Mouse (Mus musculus): ENCODE data around the gene Pla2g2f. TPM values are rescaled to one million over a fixed set of nuclear protein-coding genes. Genes with fewer than 3 reads are reported as not detected.

Pla2g2f gene
- polyA plus RNA-seq, 1 experiment from 2014 or later = not detected

- Histone ChIP-seq H3K9me3 (ENCODE audit: low read depth, low read length) (no peaks in the 10 kb centered on the region), H3K36me3 (ENCODE audit: insufficient read depth) (no peaks in the 10 kb centered on the region), H3K4me1 (ENCODE audit: insufficient read depth) (peaks cover 6% of the 10 kb centered on the region; the same call in 1 of the 2 replicates), H3K4me2 (no peak overlapping the region), H3K4me3 (ENCODE audit: low read depth, low read length) (no peak overlapping the region), H3K27me3 (ENCODE audit: insufficient read depth, low read length) (no peaks in the 10 kb centered on the region), H3K9ac (no peak overlapping the region), H3K27ac (ENCODE audit: low read depth) (no peak overlapping the region)
- ATAC-seq (ENCODE audit: insufficient read depth) (no peak), DNase-seq (peak; percentile 17)
- no peak for TF ChIP-seq CTCF (IDR thresholded peaks at IDR 0.05; ENCODE audit: low read depth)
- 46% methylated on average over 7 of the region's 7 CpGs for WGBS
These were observed 23.3 kb downstream of the Pla2g2f start for GRCm38 (mm10) chr4:138734105-138734504.

DNA sequence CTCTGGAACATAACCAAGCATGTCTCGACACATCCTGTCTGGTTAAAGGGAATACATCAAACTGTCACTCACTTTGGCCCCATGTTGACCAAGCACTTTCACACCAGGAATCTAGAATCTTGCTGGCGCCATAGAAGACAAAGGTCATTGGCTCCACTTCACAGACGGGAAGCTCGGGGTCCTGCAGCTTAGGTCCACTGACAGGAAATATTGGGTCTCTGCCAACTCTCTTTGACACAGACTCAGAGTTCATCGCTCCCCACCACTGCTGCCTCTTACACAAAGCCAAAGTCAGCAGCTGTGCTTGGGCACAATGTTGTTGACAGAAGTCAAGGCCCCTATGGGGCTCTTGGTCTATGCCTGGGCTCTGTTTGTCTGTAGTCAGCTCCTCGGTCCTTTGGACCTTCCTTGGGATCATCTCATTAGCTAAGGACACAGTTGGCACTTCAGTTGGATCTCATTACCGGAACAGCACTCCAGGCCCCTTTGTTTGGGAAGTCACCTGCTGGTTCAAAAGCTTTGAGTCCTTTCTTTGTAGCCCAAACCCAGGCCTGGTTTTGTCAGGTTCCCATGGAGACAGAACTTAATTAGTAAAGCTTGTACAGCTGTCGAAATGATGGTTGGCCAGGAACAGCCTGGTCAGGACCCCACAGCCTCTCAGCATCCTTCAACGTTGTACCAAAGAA lies 28.3 kb downstream of the Pla2g2f start:
- Histone ChIP-seq H3K27me3 (ENCODE audit: insufficient read depth, low read length) (no peaks in the 10 kb centered on the region), H3K9ac (no peak overlapping the region), H3K4me2 (no peak overlapping the region), H3K27ac (ENCODE audit: low read depth) (no peak overlapping the region), H3K4me3 (ENCODE audit: low read depth, low read length) (no peak overlapping the region), H3K36me3 (ENCODE audit: insufficient read depth) (no peaks in the 10 kb centered on the region), H3K4me1 (ENCODE audit: insufficient read depth) (peaks cover 18% of the 10 kb centered on the region), H3K9me3 (ENCODE audit: low read depth, low read length) (no peaks in the 10 kb centered on the region)
- no peak for TF ChIP-seq CTCF (IDR thresholded peaks at IDR 0.05; ENCODE audit: low read depth)
- WGBS = 26% methylated on average over 9 of the region's 9 CpGs
- peak; percentile 93 for DNase-seq
- peak; percentile 80 for ATAC-seq (ENCODE audit: insufficient read depth)

DNA sequence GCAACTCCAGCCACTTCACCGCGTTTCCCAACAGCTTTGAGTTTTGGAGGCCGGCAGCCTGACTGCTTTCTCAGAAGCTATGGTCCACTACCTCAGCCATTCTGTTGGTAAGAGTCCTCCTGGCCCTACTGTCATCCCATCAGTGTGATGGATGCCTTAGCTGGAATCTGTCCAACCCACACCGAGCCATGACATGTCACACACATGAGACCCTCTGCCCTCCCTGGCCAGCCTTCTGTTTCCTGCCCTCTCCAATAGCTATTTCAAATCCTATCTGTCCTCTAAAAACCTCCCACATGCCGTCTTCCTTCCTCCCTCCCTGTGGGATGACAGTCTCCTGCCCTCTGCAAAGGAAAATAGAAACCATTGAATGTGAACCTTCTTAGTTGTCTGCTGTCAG lies 31.7 kb downstream of the Pla2g2f start:
- DNase-seq (peak; percentile 51), ATAC-seq (ENCODE audit: insufficient read depth) (no peak)
- no peaks in the 10 kb centered on the region for H3K9me3 ChIP-seq (ENCODE audit: low read depth, low read length)
- peaks cover 18% of the 10 kb centered on the region for H3K4me1 ChIP-seq (ENCODE audit: insufficient read depth)
- 60% methylated on average over 5 of the region's 5 CpGs for WGBS
- H3K4me3 ChIP-seq (ENCODE audit: low read depth, low read length) = no peak overlapping the region
- H3K27me3 ChIP-seq (ENCODE audit: insufficient read depth, low read length) = no peaks in the 10 kb centered on the region
- no peaks in the 10 kb centered on the region for H3K36me3 ChIP-seq (ENCODE audit: insufficient read depth)
- no peak overlapping the region for H3K4me2 ChIP-seq
- no peak overlapping the region for H3K9ac ChIP-seq
- TF ChIP-seq CTCF (IDR thresholded peaks at IDR 0.05; ENCODE audit: low read depth) = no peak
- H3K27ac ChIP-seq (ENCODE audit: low read depth) = peak overlapping the region; percentile 9; the same call in 1 of the 2 replicates

DNA sequence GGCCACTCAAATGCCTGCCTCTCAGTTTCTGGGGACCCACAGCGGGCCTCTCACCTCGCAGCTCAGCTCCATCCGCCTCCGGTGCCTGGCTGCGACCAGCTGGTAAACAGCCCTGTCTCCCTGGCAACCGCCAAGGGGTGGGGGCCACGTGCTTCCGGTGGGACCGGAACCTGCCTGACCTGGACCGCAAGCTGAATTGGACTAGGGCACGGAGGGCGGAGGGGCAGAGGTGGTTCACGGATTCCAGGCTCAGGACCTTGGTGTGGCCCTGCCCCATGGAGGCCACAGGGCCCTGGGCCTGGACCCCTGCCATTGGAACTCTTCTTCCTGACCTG lies 32.3 kb downstream of the Pla2g2f start:
- Histone ChIP-seq H3K9me3 (ENCODE audit: low read depth, low read length) (no peaks in the 10 kb centered on the region), H3K4me3 (ENCODE audit: low read depth, low read length) (peak overlapping the region; percentile 15), H3K27me3 (ENCODE audit: insufficient read depth, low read length) (no peaks in the 10 kb centered on the region), H3K4me1 (ENCODE audit: insufficient read depth) (peaks cover 18% of the 10 kb centered on the region), H3K9ac (peak overlapping the region; percentile 28; the same call in 1 of the 2 replicates), H3K27ac (ENCODE audit: low read depth) (peak overlapping the region; percentile 18; the same call in 1 of the 2 replicates), H3K4me2 (peak overlapping the region; percentile 56), H3K36me3 (ENCODE audit: insufficient read depth) (no peaks in the 10 kb centered on the region)
- ATAC-seq (ENCODE audit: insufficient read depth) (peak; percentile 42), DNase-seq (peak; percentile 78)
- no peak for TF ChIP-seq CTCF (IDR thresholded peaks at IDR 0.05; ENCODE audit: low read depth)
- 3% methylated on average over 13 of the region's 13 CpGs for WGBS

DNA sequence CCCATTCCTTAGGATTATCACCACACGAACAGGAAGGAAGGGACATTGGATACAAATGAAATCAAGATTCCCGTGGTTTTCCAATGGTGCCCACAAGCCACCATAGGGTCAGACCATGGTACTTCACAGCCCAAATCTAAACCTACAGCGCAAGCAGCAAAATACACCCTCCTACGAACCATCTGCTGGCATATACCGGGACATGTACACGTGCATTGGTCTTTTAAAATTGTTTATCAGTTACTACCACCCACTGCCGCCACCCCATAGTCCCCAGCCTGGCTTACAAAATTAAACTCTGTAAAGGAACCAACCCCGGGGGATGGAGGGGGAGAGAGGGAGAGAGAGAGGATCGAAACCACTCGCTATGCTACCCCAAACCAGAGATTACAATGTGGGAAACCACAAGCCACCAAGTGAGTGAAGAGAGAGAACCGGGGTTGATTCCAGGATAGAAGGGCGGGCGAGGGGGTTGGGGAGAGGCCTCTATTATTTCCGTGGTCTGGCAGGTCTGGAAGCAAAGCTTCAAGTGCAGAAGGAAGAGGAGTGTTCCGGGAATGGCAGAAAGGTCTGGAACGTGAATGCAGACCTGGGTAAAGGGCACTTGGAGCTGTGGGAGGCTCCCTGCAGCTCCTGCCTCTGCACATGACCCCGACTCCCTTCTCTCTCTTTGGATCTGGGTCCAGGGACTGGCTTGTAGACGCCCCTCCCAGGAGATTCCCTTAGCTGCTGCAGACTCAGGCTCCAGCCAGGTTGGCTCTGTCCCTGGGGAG lies 32.9 kb downstream of the Pla2g2f start, which contains the start of gene Pla2g2c:
Gene Pla2g2c, plus strand, starts transcription at position 439 of the 773 bp plus-strand sequence.
- H3K4me1 ChIP-seq (ENCODE audit: insufficient read depth) = peaks cover 16% of the 10 kb centered on the region
- H3K27me3 ChIP-seq (ENCODE audit: insufficient read depth, low read length) = no peaks in the 10 kb centered on the region
- peak within 1 kb of the TSS; percentile 28; the same call in 1 of the 2 replicates for H3K9ac ChIP-seq
- no peaks in the 10 kb centered on the region for H3K9me3 ChIP-seq (ENCODE audit: low read depth, low read length)
- TF ChIP-seq CTCF (IDR thresholded peaks at IDR 0.05; ENCODE audit: low read depth) = no peak
- H3K27ac ChIP-seq (ENCODE audit: low read depth) = peak within 1 kb of the TSS; percentile 38; the same call in 1 of the 2 replicates
- no peak for ATAC-seq (ENCODE audit: insufficient read depth)
- peak within 1 kb of the TSS; percentile 56 for H3K4me2 ChIP-seq
- peak within 1 kb of the TSS; percentile 15 for H3K4me3 ChIP-seq (ENCODE audit: low read depth, low read length)
- WGBS = 33% methylated on average over 18 of the region's 18 CpGs
- no peak for DNase-seq
- no peaks in the 10 kb centered on the region for H3K36me3 ChIP-seq (ENCODE audit: insufficient read depth)

DNA sequence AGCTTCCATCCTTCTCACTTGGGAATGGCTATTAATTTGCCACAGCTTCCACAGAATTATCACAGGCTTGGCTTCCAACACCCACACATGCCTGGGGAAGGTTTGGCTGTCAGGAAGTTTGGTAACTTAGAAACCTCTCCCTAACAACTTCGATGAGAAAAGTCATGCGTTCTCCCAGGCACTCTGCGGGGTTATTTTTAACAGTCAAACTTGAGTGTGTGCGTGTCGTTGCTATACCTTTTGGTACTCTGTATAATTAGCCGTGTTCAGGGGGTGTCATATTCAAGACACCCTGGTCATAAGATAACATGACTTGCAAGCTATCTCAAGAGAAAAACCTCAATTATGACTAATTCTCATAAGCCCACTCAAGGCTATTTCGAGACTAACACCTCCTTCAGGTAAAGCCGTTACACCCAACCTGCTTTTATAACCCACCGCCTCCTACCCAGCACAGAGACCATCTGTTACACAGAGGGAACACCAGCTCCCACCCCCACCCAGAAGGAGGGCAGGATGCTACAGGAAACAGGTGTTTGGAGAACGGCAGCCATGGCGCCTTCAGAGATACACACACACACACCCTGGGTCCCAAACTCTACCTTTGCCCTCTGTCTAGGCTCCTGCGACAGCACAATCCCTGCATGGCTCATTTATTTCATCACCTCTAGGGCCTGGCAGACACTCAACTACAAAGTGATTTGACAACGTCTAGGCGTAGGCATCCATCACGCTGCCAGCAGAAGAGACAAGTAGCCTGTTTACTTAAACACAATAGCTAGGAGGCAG lies 33.7 kb downstream of the Pla2g2f start:
- no peaks in the 10 kb centered on the region for H3K27me3 ChIP-seq (ENCODE audit: insufficient read depth, low read length)
- H3K36me3 ChIP-seq (ENCODE audit: insufficient read depth) = no peaks in the 10 kb centered on the region
- no peak for TF ChIP-seq CTCF (IDR thresholded peaks at IDR 0.05; ENCODE audit: low read depth)
- no peaks in the 10 kb centered on the region for H3K9me3 ChIP-seq (ENCODE audit: low read depth, low read length)
- peak overlapping the region; percentile 4; the same call in 1 of the 2 replicates for H3K4me2 ChIP-seq
- DNase-seq (peak; percentile 42), ATAC-seq (ENCODE audit: insufficient read depth) (peak; percentile 45; the same call in 1 of the 2 replicates)
- H3K9ac ChIP-seq = no peak overlapping the region
- 37% methylated on average over 15 of the region's 15 CpGs for WGBS
- H3K4me3 ChIP-seq (ENCODE audit: low read depth, low read length) = no peak overlapping the region
- peaks cover 12% of the 10 kb centered on the region for H3K4me1 ChIP-seq (ENCODE audit: insufficient read depth)
- no peak overlapping the region for H3K27ac ChIP-seq (ENCODE audit: low read depth)
